Mouse (Mus musculus): ENCODE results near the gene Cachd1.

Cachd1 gene

DNA sequence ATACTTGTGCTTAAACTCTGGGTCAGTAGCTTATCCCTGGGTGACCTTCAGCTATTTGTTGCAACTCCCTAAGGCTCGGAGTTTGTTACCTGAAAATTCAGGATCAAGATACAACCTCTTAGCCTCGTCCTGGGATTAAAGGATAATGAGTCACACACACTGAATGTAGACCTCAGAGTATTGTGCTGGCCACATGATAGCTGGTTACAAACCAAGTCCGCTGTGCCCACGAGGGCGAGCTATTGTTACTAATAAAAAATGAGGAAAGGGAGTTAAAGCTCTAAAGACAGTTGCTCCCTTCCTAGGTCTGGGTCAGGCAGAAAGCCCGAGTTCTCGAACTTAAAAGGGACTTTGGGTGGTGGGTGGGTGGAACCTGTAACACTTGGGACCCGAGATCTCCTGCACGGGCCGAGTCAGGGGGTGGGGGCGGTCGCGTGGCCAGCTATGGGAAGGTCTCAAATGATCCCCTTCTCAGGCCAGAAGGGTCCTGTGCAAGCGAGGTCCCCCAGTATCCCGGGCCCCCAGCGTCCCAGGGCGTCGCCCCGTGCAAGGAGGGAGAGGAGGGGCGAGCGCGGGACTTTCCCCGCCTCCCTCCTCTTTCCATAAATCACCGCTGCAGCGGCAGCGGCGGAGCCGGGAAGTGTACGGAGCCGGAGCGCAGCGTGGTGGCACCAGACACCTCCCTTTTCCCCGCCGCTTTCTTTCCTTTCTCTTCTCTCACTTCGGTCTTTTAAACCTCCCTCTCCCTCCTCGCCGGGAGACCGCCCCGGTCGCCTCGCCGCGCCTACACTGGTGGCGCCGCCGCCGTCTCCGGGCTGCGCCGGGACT lies at the start of gene Cachd1:
Gene Cachd1 (plus strand): TSS at position 633 of the 828 bp plus-strand sequence.
- DNase-seq, result peak; percentile 49

DNA sequence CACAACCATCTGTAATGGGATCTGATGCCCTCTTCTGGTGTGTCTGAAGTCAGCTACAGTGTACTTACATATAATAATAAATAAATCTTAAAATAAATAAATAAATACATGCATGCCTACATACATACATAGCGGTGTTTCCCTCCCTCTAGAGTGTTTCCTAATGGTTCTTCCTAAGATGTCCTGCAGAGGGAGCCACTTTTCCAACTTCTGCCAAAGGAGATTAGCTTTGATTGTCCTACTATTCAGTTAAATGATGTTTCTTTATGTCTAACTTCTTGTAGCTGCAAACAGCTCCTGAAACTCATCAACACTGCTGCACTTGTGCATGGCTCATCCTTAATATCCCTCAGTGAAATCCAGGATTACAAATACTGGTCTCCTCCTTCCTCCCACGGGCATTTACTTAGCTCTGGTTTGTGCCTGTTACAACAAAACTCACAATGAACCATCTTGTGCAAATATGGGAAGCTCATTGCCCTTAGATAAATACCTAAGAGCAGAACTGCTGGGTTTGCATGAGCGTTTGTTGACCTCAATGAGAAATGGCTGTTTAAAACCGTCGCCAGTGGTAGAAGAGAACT lies 47.5 kb upstream of the Cachd1 start:
- DNase-seq, result no peak

DNA sequence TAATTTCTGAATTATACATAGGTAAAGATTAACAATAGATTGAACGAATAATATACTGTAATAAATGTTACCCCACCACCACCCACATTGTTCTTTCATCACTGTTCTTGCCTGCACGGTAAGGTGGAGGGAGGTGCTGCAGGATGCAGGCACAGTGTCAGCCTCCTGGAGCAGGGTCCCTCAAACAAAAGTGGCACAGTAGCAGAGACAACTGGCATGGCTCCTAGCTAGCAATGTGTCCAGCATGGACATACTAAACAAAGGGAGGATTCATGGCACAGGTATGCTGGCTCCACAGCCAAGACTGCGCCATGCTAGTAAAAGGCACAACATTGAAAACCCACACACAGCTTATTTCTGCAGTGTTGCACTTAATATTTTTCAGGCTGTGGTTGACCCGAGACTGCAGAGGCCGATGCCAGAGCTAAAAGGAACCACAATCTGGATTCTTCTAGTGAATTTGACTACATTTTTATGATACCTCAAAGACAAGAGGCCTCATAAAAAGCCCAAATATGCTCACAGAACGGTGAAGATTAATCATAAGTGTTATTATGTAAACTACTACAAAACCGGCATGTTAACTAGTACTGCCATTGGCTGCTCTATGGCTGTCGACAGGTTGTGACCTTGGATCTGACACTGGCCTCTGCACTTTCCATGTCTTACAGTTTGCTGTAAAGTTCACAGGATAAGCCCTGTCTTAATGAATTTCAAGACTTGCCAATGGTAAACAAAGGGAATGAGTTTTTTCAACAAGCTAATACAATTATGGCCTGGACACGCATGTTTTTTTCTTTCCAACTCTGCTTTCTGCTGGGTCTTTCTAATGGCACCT lies 41.2 kb upstream of the Cachd1 start:
- DNase-seq, result no peak

DNA sequence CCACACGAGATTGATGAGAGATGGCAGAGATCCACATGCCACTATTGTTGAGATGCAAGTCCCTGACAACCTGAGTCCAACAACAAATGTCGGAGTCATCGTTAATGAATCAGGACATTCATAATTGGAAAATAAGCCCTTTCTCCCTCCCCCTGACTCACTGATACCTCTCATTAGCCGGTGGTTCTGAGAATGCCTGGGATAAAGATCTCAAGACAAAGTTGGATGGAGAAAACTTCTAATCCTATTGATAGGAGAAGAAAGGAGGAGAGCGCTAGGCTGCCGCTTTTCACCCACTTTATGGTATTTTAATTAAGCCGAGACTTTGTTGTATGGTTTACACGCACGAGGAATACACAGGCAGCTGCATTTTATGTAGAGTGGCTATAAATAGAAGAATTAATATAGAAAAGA lies 40.5 kb upstream of the Cachd1 start:
- DNase-seq, result no peak

DNA sequence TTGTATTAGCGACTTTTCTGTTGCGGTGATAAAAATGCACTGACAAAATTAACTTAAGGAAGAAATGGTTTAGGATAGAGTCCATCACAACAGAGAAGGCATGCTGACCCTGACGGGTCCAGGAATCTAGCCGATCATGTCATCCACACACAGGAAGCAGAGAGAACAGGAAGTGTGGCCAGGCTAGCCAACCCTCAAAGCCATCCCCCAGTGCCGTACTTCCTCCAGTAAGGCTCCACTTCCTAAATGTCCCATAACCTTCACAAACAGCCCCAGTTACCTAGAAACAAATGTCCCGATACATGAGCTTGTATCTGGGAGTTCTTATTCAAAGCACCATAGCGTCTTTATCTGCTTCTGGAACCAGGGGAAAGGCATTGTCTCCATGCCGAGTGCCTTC lies 32.9 kb upstream of the Cachd1 start:
- no peak for DNase-seq

DNA sequence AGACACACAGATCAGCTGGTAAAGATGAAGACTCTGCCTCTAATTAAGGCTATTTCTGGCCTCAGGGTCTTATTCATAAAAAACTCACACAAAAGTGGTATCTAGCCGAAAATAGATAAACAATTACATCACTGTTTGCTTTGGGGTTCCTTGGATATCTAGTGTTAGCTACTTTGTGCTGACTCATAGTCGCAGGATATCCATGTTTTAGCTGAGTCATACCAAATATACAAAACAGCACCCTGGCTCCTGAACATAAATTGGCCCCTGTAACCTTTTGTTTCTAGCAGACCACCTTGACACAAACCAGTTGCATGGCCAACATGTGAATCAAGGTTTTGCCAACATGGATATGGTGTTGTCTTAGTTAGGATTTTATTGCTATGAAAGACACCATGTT lies 24.2 kb upstream of the Cachd1 start:
- DNase-seq, result no peak

DNA sequence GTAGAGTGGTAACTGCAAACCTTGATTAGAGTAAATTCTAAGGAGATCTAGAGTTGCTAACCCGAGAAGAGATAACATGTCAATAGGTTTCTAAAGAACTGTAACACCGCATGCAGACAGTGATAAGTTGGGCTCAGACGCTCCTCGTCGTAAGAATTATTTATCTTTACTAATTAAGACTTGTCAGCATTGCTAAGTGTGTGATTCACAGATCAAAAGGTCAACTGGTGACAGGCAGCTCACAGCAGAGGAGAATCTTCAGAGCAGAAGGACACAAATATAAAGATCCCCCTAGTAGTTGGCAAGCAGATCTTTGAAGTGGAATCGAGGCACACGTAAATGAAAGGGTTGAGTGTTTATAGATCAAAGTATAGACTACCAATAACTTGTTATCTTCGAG lies 20.8 kb upstream of the Cachd1 start:
- no peak for DNase-seq

DNA sequence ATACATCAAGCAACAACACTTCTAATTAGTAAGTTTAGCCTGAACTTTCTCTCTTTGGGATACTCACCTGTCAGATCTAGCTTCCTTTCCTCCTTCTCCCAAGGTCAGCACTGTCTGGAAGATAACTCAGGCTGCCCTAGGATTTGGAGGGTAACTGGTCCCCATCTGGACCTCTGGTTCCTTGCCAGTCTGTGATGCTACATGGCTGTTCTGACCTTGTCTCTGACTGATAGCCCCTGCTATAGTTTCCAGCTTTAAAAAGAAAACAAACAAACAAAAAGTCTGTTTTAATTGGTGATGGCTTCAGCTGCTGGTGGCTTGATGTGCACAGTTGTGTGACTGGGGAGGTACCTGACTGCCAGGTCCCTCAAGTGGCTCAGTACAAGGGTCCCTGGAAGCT lies 20.0 kb upstream of the Cachd1 start:
- no peak for DNase-seq

DNA sequence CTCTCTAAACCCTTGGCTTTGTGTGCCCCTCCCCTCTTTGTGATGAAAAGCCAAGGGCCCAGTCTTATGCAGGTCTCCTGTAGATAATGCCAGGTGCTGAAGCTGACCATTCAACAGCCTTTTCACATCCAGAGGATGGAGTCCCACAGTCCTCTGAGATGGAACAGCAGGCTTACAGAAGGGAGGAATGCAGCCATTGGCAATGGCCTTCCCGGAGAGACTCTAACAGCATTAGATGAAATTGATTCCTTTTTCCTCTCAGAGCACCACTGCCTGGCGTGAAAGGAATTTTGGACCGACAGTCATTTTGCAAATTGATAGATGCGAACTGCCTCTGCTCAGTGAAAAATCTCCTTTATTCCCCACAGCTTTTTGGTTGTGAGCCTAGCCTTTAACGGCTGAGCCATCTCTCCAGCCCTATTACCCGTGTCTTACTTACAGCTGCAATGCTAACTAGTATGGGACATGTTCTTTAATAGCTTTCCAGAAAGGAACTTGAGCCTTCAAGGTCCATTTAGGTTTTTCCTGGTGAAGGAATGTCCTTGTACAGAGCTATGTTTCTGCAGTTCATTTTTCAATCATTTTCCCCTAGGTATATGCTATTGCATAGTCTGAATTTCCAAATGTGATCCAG lies 18.1 kb upstream of the Cachd1 start:
- DNase-seq, result no peak

DNA sequence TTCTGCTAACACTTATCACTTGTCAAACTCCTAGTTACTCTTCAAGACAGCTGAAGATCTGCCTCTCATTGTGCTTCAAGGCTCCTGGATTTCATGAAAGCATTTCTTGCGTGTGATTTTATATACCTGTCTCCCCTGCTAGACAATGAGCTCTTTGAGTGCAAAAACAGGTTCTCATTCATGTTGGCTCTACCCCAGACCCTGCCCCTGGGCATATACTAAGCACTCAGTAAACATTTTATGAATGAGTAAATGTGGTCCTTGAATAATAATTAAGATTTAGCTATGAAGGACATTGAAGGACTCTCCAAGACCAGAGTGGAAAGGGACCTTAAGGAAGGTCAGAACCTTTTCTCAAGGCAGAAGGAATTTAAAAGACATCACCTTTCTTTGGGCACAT lies 16.9 kb upstream of the Cachd1 start:
- no peak for DNase-seq

DNA sequence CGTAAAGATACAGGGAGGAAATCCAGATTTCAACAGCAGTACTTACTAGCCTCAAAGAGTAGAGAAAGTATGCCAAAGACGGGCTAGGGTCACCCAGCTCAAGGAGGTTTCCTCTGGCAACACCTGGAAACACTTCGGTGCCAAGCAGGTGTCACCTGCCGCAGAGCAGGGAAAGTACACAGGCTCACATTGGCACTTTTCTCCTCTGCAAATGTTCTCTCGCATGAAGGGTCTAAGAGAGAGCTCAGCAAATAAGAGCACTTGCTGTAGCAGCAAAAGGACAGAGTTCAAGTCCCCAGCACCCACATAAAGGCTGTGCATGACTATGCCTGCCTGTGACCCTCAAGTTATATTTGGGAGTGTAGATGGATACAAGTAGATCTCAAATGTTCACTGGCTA lies 16.1 kb upstream of the Cachd1 start:
- DNase-seq, result no peak

DNA sequence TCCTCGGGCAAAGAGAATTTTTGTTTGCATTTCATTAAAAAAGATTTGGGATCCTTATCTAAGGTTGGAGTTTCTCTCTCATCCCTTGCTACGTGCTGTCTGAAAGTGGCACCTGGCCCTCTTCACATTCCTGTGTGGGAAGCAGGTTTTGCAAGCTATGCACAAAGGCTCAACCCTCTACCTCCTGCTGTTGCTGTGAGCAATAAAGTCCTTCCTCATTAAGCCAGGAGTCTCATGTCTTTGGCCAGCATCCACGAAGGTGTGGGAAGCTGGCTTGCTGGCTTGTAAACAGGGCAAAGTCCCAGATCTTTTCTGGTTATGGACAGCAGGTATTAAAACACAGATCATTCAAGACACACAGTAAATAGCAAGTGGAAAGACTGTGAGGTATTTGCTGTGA lies 7.9 kb upstream of the Cachd1 start:
- DNase-seq, result no peak

DNA sequence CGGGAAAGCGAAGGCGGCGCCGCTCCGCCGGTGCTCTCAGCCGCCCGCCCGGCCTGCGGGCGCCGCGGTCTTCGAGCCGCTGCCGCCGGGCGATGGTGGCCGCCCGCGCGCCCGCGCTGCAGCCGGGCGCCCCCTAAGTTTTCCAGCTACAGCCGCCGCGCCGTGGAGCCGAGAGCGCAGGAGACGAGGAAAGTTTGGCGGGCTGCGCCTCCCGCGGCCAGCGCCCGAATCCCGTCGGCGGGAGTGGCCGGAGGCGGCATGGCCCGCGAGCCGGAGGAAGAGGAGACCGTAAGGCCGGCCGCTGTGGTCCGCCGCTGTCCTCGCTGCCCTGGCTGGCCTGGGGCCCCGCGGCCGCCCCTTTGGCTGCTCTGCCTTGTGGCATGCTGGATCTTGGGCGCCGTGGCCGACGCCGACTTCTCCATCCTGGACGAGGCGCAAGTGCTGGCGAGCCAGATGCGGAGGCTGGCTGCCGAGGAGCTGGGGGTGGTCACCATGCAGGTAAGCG lies 448 bp downstream of the Cachd1 start:
- peak; percentile 13 for DNase-seq

DNA sequence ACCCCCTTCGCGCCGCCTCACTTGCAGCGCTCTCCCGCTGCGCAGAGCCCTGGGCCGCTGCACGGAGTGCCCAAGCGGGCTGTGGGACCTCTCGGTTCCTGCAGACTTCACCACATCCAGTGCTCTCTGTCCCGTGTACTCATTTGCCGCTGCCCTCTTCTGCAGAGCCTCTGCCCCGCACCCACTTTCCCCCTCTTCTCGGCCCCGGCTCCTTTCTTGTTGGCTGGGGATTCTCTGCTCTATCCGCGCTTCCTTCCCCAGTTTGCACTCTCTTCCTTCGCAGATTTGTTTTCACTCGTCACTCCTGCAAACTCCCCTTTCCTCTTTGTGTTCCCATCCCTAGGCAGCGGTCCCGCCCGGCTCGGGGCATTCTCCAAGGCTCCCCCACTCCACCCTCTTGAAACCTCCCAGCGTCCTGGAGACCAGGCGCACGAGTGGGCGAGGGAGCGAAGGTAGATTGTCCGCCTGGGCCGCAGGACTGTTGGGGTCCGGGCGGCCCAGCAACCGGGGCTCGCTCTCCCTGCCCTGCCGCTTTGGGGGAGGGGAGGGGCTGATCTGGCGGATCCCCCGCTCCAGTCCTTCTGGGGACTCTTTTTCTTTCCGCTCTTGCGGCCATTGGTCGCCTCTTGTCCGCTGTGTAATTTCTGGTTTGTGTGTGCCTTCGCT lies 1.0 kb downstream of the Cachd1 start:
- DNase-seq, result peak; percentile 8

DNA sequence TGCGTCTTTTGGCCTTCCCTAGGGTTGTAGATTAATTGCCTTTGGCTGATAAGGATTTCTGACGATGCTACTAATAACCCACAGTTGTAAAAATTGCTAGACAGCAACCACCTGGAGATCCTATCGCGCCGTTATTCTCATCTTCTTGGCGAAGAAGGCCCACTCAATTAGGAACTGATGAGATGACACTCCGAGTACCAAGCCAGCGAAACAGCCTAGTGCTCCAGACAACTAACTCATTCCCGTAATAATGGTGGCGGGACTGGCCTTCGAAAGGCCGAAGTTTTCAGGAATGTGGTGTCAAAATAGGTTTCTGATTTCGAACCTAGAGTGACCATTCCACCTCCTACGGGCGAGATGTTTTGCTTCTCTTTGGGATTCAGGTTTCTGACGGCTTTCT lies 1.6 kb downstream of the Cachd1 start:
- DNase-seq, result no peak

DNA sequence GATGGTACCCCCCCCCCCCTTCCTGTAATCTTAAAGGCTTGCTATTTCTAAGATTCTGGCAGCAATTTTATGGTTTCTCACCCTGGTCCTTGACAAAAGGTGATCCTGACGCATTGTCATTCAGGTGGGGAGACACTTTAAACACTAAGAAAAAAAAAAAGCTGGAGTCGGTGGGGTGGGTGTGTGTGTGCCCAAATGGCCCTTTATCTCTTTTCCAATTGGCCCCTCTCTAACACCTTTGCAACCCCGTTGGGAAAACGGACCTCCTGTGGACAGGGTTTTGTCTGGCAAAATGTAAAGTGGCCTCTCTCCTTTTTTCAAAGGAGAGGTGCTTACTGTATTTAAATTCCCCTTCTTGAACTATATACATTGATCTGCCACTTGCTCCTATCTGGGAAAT lies 2.5 kb downstream of the Cachd1 start:
- no peak for DNase-seq

DNA sequence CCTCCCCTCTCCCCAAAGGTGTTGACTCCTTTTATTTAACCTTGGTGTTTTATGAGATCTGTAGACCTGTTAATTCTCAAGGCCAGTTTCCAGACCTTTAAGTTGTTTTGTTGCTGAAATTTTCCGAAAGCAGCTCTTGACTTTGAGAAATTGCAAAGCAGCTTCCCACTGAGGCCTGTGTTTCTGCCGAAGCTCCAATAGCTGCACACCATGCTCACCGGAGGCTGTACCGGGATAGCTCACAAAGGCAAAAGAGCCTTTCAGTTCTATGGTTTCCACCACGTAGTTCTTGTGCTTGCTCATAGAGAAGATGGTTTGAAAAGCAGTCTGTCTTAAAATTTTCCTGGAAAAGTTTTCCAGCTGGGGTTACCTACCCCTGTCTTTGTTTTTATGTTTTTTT lies 3.2 kb downstream of the Cachd1 start:
- DNase-seq, result no peak

DNA sequence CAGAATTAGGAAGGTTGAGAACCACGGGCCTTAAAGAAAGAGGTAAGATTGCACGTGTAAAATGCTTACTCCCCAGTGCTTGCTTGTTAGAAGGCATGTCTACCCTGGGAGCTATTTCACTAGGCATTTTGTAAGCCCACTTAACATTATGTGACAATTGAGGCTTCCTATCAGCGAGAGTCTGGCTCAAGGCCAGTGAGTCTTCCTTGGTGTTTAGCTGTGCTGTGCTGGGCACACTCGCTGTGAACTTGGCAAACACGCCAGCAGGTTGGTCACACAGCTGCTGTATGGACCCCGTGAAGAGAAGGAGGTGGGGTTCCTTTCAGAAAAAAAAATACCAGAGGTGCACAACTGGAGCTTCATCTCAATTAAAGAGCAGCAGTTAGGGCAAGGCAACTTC lies 4.4 kb downstream of the Cachd1 start:
- DNase-seq, result no peak

DNA sequence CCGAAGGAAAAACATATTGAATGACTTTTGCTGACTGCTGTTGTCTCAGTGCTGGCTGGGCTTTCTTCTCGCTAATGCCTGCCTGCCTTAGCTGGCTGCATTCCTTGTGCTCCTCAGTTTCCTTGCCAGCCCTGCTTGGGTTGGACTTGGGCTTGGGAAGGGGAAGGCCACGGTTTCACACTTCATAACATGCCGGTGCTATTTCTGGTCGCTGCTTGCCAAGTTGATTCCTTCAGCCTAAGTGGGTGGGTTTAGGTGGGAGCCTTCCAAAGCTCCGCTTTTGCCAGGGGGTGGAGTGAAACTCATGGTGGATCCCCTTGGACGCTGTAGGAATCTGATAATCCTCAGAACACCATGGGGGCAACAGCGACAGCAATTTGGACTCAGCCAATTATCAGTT lies 5.9 kb downstream of the Cachd1 start:
- DNase-seq, result no peak

DNA sequence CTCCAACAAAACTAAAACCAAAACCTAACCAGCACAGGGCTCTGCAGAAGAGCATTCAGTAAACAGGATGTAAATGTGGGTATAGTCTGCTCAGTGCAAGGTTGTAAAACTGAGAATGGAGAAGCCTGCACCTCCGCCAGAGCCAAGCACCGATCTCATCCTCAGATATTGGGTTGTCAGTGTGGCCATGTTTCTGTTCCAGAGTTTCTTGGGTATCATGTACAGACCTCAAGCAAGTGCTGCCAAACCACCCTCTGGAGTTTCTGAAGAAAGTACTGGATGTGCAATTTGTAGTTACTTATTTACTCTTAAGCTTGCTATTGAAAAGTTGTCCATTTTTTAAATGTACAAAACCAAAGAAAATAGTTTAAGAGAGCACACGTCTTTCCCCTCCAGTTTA lies 6.4 kb downstream of the Cachd1 start:
- DNase-seq, result no peak

DNA sequence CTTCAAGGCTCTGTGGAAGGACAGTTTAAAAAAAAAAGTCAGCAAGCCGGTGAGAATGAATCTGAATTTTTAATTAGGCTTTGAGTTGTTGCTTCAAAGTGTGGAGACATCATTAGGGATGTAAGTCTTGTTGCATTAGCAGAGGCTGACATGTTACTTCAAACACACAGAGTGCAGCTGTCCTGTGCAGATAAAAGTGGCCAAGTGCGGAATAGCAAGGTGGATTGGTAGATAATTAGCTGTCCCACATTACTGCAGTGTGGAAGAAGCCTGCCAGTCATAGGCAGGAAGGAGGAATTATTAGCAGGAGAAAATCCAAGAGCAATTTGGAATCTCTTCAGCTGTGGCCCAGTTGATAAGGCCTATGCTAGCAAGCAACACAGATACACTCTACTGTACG lies 10.7 kb downstream of the Cachd1 start:
- DNase-seq, result no peak

DNA sequence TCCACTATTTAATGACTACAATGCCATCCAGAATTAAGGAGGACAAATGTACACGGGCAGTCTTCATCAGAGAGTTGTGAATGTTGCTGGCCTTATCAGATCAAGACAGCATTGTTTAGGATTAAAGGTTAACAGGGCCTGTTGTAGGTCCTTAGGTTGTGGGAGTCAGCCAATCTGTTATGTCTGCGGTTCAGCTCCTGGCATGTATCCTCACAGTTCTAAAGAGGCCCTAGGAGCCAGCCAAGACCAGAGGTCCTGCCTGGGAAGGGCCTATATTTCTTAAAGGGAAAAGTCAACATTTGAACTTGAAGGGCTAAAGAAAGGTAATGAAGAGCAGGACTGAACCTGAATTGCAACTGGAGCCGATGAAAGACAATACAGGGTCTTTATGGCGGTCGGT lies 13.7 kb downstream of the Cachd1 start:
- no peak for DNase-seq

DNA sequence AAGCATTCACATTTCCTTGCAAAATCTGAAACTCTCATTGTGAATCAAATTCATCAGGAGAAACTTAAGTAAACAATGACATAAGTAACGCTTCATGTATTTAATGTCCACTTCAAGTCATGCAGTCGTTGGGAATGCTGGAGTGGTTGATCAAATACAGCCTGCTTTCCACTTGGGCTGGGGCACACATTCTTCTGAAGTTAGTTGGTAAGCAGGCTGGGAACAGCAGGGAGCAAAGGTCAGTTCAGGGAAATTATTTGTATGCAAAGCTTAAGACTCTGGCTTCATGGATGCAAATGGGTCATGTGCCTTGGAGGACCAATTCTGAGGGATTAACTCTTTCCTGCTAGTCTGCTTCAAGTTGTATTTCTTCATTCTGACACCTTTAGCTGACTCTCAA lies 16.7 kb downstream of the Cachd1 start:
- no peak for DNase-seq

All from liver (tissue).